Mouse (Mus musculus) monocyte, adult 5-6 weeks (primary cell): ENCODE data around the gene Mtmr14. TPM values are rescaled to one million over a fixed set of nuclear protein-coding genes. Genes with fewer than 3 reads are reported as not detected.

Experiments used
- ATAC-seq: fragments of 153-309, 156-312 bp; replicated peaks from 2 replicates; pipeline ENCODE4 v1.8.0; 2017; ENCODE audit warnings: mild to moderate bottlenecking; ENCODE audit not compliant: low TSS enrichment, insufficient number of reproducible peaks, severe bottlenecking, poor library complexity, low FRiP score
- total RNA-seq: library from RNA; stranded (forward); fragments of 200-1000, 200-491, 200-594 nt; gene quantifications from 3 replicates; pipeline ENCODE4 v1.2.3, GENCODE M21; 2017

The Mtmr14 gene
- total RNA-seq, 1 experiment from 2014 or later, result 50.3 TPM

DNA sequence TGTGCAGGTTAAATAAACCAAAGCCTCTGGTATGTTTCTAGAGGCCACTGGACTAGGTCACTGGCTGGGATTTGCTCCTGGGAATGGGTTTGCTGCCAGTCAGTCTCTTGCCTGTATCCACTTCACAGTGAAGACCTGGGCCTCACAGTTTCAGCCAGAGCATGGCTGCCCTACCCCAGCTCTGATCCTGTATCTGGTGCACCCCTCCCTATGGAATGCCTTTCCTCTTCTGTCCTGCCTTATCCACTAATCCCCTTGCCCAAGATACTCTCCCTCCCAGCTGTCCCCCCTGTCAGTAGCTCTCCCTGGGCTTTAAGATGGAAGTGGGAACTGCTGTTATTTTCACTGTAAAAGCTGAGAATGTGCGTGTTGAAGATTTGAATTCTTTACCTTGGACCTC lies 30.3 kb downstream of the Mtmr14 start:
- no peak for ATAC-seq

DNA sequence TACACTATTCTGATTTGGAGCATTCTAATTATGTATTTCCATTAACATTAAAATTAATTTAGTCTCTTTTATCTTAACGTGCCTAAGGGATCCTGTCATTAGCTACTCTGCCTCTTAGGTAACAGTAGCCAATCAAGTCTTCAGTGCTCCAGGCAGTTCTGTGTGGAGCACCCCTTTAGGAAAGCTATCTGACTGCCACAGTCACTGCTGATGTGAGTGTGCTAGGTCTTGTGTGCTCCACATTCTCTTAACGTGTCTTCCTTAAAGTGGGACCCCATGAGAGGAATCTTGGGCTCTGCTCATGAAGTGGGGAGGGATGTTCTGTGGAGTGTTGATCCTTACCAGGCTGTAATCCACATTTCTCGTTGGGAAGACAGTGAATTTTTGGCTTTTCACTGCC lies 34.7 kb downstream of the Mtmr14 start:
- ATAC-seq, result no peak

DNA sequence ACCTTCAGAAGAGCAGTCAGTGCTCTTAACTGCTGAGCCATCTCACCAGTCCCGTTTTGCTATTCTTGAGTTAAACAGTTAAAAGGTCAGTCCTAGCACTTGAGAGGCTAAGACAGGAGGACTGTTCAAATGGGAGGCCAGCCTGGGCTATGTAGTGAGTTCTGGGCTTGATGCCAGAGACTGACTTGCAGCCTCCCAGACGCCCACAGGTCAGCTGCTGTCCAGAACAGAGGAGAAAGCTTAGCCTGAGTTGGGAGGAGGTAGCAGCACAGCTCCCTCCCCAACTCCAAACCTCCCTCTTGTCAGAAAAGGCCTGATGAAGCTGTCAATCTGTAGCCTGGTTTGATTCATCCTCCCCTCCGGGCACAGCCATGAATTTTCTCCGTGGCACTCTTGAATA lies 39.2 kb downstream of the Mtmr14 start:
- ATAC-seq, result no peak

- no peak for ATAC-seq
Measured at GRCm38 (mm10) chr6:113281676-113282075, 44.0 kb downstream of the Mtmr14 start.

DNA sequence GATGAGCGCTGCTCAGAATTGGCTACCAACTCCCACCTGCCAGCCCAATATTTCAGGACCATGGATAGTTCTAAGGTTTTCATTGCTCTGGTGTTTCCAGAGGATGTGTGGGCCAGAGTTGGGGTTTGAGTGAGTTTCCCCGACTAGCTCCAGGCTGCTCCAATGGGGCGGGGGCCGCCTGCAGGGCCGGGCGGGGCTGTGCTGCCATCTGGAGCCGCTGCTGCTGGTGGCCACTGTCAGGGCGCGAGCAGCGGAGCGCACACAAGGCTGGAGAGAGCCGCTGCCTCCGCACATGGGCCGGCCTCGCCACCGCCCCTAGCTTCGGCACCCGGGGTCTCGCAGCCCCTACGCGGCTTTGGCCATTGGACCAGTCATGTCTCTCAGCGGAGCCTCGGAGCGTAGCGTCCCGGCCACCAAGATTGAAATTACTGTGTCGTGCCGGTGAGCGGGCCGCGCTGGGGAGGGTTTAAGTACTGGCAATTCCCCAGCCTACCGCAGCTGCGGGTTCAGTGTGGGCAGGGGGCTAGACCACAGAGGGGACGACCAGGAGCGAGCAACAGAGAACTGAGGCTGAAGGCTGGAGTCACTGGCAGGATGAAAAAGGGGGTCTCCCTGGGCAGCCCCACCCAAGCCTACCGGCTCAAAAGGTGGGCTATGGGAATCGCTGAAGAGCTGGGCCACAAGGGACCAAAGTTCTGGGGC lies 44.6 kb downstream of the Mtmr14 start, which contains the start of gene Cpne9:
Cpne9 (plus strand) TSS at position 207 of the 702 bp plus-strand sequence.
- no peak for ATAC-seq

GRCm38 (mm10) chr6:113282969-113283368 lies 45.3 kb downstream of the Mtmr14 start:
- no peak for ATAC-seq

- ATAC-seq, result no peak
Measured at GRCm38 (mm10) chr6:113283500-113283899, 45.9 kb downstream of the Mtmr14 start.

GRCm38 (mm10) chr6:113284931-113285330 lies 47.3 kb downstream of the Mtmr14 start:
- ATAC-seq, result peak; percentile 74

DNA sequence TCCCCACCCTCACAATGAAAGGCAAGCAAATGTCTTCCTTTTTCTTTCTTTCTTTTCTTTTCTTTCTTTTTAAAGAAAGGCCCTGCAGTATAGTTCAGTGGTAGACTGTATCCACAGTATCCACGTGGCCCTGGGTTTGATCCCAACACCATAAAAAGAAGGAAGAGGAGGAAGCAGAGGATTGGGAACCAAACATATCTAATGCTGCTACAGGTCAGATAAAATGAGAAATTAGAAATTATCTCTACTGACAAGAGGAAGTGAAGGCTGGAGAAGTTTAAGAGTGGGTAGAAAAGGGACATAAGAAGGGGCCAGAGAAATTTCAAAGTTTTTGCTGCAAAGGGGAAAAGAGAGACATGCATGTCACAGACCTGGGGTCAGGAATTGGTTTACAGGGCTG lies 48.7 kb downstream of the Mtmr14 start:
- no peak for ATAC-seq

DNA sequence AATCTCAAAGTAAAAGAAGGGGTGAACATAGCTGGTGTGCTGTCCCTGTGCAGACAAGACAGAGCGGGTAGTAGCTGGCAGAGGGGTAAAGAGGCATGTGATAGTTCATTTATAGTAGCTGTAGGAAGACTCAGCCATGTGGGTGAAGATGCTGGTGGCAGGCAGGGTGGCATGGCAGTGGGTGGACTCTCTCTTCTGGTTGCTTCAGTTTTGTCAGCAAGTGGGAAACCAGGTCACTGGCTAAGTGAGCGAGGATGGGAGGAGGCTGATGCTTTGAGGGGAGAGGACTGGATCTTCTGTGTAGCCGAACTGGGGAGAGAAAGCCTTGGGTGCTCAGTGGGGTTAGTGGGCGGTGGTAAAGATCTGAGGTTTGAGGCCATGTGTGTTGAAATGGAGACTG lies 49.6 kb downstream of the Mtmr14 start:
- ATAC-seq, result no peak

GRCm38 (mm10) chr6:113289346-113289745 lies 51.7 kb downstream of the Mtmr14 start:
- no peak for ATAC-seq

GRCm38 (mm10) chr6:113290346-113290745 lies 52.7 kb downstream of the Mtmr14 start:
- no peak for ATAC-seq

- no peak for ATAC-seq
Measured at GRCm38 (mm10) chr6:113292938-113293337, 55.3 kb downstream of the Mtmr14 start.

DNA sequence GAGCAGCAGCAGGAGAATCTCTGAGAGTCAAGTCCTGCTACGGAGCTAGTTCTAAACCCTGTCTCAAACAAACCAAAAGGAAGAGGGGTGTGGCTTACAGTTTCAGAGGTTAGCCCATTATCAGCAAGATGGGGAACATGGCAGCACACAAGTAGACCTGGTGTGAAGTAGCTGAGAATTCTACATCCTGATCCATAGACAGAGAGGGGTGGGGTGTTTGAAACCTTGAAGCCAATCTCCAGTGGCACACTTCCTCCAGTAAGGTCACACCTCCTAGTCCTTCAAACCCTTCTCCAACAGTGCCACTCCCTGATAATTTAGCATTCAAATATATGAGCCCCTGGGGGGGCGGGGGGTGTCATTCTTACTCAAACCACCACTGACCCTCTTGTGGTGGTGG lies 58.4 kb downstream of the Mtmr14 start:
- ATAC-seq, result no peak

DNA sequence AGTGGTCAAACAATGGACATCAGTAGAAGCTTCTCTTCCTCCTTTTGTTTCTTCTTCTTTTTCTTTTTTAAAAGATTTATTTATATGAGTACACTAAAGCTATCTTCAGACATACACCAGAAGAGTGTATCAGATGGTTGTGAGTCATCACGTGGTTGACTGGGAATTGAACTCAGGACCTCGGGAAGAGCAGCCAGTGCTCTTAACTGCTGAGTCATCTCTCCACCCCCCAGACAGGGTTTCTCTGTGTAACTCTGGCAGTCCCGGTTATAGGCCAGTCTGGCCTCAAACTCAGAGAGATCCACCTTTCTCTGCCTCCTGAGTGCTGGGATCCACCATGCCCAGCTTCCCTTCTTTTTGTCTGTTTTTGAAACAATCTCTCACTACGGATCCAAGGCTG lies 59.0 kb downstream of the Mtmr14 start:
- no peak for ATAC-seq

- no peak for ATAC-seq
Measured at GRCm38 (mm10) chr6:113301350-113301749, 63.7 kb downstream of the Mtmr14 start.

DNA sequence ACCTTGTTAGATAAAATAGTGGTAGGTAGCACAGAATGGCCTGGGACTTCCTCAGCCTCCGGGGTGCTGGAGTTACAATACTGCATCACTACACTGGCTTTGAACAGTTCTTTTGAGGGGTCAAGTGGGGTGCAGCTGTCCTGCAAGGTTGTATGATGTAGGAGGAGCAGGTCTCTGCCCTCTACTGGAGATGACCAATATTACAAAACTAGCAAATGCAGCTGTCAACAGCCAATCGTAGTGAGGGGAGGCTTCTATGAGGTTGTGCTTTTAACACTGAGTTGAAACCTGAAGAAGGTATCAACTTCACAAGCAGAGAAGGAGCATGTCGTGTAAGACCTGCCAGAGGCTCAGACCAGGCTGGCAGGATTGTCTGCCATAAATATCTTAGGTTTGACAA lies 64.6 kb downstream of the Mtmr14 start:
- ATAC-seq, result 0 out of 2 replicates have a peak, but pooled peaks have one; percentile 14

DNA sequence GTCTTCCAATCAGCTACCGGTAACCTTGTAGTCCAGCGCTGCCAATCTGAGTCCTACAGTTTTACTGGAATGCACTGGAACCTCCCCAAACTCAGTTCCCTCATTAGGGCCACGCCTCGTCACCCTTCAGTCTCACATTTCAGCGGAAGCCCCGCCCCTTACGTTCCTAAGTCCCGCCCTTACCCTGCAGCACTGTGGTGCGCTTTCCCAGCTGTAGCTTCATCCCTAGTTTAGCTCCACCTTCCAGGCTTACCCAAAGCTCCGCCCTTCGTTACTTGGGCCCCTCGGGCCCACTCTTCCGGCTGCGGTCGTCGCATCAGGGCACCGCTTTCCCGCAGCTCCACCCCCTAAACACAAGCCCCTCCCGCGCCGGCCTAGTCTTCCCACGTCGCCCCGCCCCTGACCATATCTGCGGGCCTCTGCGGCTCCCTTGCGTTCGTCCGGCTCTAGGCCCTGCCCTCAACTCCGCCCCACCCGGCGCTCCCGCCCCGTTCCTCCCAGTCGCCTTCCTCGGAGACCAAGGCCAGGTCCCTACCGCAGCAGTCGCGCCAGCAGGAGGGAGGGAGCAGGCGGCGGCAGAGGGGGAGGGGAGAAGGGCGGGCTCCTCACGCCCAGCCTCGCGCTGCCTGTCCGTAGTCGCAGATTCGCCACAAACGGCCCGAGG lies 68.8 kb downstream of the Mtmr14 start:
- peak; percentile 78 for ATAC-seq

GRCm38 (mm10) chr6:113306986-113307349 lies 69.3 kb downstream of the Mtmr14 start, which contains the start of gene Brpf1:
Brpf1 (plus strand) TSS chr6:113307137.
- ATAC-seq, result peak; percentile 5; the same call in 1 of the 2 replicates

DNA sequence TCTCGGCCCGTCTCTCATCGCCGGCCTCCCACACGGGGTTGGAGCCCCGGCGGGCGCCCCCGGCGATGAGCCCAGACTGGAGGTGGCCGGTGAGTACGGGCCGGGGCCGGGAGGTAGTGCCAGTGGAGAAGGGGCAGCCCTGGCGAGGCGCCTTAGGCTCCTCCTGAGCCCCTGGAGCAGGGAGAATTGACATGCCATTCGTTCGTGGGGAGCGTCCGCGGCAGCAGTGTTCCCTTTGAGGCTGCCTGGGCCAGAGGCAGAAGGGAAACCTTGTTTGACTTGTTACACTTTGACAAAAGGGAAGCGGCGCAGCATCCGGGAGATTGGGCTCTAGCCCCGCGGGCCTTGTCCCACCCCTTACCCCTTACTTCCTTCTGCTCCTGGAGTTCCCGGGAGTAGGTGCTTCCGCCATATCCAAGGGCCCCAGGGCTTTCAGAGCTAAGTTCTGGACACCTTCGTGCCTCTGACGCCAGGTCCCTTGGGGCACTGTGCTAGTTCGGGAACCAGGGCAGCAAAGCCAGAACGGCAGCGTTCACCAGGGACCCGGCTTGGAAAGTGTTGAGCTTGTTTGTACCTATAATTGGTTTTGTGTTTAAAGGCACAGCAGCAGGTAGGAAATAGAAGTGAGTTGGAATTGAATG lies 70.0 kb downstream of the Mtmr14 start:
- ATAC-seq, result peak; percentile 13
